Mouse (Mus musculus) bone marrow macrophage, adult 2 months (primary cell): ENCODE measurements at regions not wholly inside any gene's neighbourhood (a gene's known extent, or its start where the extent isn't known, plus 50 kb on each side); places are given as distances from the start of the nearest gene placed in this dataset.

Source experiments
- H3K27ac ChIP-seq: 2 replicates; pipeline ENCODE4 v1.5.1; 2012; ENCODE audit warnings: low read depth, low read length; ENCODE audit not compliant: insufficient read depth
- H3K4me1 ChIP-seq: 2 replicates; pipeline ENCODE4 v1.6.1; 2012; ENCODE audit warnings: low read length; ENCODE audit not compliant: control insufficient read depth, insufficient read depth
- H3K4me3 ChIP-seq: 2 replicates; pipeline ENCODE4 v1.5.1; 2012; ENCODE audit warnings: mild to moderate bottlenecking, low read length, moderate library complexity; ENCODE audit not compliant: insufficient read depth
- CTCF ChIP-seq: IDR thresholded peaks from 2 replicates; pipeline ENCODE4 v1.5.1; 2012; ENCODE audit warnings: low read depth, mild to moderate bottlenecking, low read length, moderate library complexity
- POLR2A ChIP-seq: IDR thresholded peaks from 2 replicates; pipeline ENCODE4 v1.6.1; 2012; ENCODE audit warnings: mild to moderate bottlenecking, low read depth, low read length, borderline replicate concordance

DNA sequence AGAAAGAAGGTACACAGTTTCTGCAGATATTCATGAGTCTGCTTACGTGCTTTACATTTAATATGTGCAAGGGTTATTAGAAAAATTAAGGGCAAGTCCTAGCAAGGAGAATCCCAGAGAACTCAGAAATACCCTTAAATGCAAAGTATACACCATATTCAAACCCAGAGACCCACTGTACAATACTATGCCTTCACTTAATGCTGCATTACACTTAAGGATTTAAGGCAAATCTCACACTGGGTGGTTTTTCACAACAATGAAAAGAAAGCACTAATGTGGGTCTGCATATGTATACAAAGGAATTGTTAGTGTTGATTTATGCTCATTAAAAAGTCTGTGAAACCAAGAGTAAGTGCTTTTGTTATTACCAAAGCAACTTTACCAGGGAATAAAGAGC is 419.4 kb downstream of the Rapgef2 start:
- TF ChIP-seq POLR2A (no peak), CTCF (no peak)
- Histone ChIP-seq H3K4me3 (no peak overlapping the region), H3K4me1 (no peaks in the 10 kb centered on the region), H3K27ac (no peak overlapping the region)

DNA sequence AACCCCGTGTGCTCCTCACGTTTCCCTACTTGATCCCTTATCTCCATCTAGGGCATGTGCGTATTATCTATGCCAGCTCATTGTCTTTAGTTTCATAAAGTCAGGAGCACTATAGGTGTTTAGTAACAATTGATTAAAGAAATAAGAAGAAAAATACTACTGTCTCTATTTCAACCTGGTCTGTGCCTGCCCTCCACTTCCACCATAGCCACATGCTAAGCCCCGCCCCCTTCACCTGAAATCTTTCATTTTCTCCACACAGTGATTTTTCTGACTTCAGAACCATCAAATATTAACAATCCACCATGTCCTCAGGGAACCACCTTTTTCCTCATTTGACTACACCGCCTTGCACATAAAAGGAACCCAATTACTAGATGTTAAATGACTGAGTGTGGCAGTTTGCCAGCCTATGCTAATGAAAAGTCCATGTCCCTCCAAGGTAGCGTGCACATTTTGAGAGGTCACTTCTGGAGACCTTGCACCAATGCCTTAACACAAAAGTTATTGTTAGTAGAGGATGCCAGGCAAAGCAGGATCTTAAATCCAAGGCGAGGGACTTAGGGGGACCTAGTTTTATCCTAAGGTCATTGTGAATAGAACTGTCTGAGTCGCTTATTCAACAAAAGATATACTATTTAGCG is 420.1 kb downstream of the Rapgef2 start:
- no peak overlapping the region for H3K27ac ChIP-seq
- TF ChIP-seq POLR2A (no peak), CTCF (no peak)
- H3K4me1 ChIP-seq, result no peaks in the 10 kb centered on the region
- no peak overlapping the region for H3K4me3 ChIP-seq

DNA sequence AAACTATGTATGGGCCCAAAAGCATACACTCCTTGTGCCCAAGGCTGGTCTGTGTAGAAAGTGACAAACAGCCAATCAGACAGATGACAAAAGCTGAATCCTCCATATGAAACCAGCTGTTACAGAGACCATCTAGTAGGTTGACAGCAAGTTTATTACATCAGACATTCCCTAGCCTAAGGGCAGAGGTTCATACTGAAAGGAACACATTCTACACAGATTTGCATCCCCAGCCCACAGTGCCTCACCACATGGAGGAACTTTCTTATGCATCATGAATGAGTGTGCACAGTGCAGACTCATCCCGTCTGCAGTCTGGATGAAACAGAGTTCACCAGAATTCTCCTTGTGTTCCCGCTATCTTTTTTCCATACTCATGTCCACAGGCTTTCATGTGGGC is 423.3 kb downstream of the Rapgef2 start:
- H3K4me3 ChIP-seq, result no peak overlapping the region
- H3K4me1 ChIP-seq, result no peaks in the 10 kb centered on the region
- TF ChIP-seq POLR2A, result no peak
- no peak for TF ChIP-seq CTCF
- no peak overlapping the region for H3K27ac ChIP-seq

DNA sequence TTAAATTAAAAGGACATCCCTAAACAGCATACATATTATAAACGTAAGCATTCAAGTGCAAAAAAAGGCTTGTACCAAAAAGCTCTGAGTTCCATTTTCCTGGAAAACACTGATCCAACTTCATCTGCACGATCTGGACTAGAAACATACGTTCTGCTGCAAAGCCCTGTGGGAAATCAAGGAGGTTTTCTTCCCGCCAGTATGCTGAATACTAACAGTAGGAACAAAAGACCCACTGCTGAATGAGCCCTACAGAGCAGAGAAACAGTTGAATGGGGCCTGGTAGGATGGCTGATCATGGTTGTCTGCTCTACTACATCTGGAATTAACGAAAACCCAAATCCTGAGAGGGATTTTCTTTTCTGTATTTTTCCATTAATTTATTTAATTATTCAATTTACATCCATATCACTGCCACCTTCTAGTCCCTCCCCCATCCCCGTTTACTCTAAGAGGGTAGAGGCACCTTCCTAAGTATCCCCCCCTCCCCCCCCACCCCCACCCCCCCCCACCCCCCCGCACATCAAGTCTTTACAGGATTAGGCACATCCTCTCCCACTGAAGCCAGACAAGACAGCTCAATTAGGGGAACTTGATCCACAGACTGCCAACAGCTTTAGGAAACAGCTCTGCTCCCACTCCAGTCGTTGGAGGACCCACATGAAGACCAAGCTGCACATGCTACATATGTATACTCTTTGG is 439.5 kb downstream of the Rapgef2 start:
- Histone ChIP-seq H3K27ac (no peak overlapping the region), H3K4me3 (no peak overlapping the region), H3K4me1 (no peaks in the 10 kb centered on the region)
- TF ChIP-seq CTCF (no peak), POLR2A (no peak)

DNA sequence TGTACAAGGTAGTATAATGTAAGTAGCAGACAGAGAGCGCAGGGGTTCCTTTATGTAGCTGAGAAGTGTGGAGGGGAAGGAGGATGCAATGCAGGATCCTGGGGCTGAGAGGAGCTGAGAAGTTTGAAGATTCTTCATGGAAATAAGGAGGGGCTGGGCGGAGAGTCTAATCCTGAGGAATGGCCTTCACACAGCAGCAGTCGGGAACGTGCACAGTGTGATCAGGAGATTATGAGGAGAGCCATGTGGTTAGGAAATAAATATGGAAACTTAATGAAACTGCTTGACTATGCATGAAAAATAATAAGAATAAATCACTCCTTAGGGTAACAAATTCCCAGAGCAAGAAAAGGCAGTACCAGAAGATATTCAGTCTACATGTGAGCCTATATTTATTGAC is 445.1 kb downstream of the Rapgef2 start:
- H3K4me1 ChIP-seq, result no peaks in the 10 kb centered on the region
- H3K27ac ChIP-seq, result no peak overlapping the region
- TF ChIP-seq POLR2A (no peak), CTCF (no peak)
- no peak overlapping the region for H3K4me3 ChIP-seq

DNA sequence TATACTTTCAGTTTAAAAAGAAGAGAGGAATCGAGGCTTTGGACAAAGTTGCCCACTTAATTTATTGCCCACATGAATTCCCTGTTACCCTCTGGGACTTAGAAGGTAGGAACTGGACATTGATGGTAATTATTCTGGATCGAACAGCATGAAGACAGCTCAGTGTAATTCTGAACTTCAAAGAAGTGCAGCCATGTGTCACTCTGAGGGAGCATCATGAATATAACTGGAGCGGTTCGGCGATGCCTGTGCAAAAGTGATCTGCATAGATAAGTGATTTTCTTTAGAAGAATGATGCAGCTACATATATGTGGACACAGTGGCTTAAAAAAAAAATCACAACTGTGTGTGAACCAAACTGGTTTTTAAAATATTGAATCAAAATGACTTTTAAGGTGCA is 449.5 kb downstream of the Rapgef2 start:
- no peak for TF ChIP-seq POLR2A
- no peak for TF ChIP-seq CTCF
- no peaks in the 10 kb centered on the region for H3K4me1 ChIP-seq
- no peak overlapping the region for H3K4me3 ChIP-seq
- H3K27ac ChIP-seq, result no peak overlapping the region

DNA sequence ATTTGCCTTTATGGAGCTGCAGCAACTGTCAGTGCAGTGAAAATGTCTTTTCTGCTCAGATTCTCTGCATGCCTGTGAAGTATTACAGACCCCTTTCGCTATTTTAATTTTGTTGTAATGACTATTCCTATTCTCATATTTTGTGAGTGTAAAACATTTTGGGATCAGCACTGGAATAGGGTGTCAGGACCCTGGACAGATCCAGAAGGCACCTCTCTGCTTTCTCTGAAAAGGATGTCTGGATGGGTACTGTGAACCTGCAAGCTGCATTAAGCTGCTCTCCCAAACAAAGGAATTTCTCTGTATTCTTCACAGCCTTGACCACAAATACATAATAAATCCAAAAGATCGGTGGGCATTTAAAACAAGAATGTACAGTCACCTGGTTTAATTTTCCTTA is 460.8 kb downstream of the Rapgef2 start:
- Histone ChIP-seq H3K4me3 (no peak overlapping the region), H3K4me1 (no peaks in the 10 kb centered on the region), H3K27ac (no peak overlapping the region)
- no peak for TF ChIP-seq POLR2A

DNA sequence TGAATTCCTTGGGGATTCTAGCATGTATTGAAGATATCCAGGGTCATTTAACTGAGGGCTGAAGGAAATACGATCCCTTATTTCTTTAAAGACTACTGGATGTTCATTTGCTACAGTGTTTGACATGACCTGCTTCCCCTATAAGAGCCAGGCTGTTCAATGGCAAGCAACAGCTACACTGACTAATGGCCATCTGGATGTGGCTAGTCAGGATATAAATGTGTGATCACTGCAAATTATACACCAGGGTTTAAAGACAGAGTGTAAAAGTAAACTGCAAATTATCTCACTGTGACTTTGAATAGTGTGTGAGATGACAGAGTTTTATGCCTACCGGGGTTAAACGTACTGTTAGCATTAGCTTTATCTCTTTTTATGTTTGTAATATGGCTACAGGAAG is 473.9 kb downstream of the Rapgef2 start:
- Histone ChIP-seq H3K4me3 (no peak overlapping the region), H3K27ac (no peak overlapping the region), H3K4me1 (no peaks in the 10 kb centered on the region)
- TF ChIP-seq POLR2A (no peak), CTCF (no peak)

DNA sequence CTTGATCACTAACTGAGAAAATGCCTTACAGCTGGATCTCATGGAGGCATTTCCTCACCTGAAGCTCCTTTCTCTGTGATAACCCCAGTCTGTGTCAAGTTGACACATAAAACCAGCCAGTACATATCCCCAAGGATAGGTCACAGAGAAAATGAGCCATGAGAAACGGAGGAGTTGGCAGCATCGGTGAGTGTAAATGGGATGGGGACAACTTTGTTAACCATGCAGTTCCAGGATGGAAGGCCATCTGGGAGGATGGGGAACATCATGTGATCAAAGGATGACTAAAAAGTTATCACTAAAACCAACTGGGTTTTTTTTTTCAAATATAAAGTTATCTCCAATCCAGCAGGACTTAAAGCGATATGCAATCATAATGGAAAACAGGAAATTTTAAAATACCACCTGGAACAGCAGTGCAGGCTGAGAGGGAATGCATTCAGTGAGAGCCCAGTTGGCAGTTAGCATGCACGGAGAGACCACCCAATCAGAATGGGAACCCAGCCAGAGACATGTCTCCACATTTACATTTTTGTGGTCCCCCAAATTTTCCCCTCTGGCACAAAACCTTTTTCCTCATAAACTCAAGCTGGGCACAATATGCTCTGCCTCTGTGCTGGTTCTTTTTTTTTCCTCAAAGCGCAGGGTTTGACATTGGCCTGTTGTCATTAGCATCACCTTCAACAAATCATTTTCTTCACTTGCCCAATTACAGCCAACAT is 475.7 kb downstream of the Rapgef2 start:
- H3K27ac ChIP-seq, result no peak overlapping the region
- TF ChIP-seq POLR2A, result no peak
- no peaks in the 10 kb centered on the region for H3K4me1 ChIP-seq
- H3K4me3 ChIP-seq, result no peak overlapping the region

DNA sequence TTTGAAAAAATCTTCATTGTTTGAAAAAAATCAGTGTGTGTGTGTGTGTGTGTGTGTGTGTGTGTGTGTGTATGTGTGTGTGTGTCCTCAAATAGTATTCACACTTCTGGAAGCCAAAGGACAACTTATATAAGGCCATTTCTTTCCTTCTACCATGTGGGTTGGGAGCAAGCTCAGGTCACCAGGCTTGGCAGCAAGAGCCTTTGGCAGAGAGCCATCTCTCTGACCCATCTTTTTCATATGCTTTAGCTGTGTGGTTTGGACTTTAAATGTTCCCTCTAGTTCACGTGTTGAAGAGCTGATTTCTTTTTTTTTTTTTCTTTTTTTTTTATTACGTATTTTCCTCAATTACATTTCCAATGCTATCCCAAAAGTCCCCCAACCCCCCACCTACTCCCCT is 483.1 kb downstream of the Rapgef2 start:
- TF ChIP-seq POLR2A (no peak), CTCF (no peak)
- H3K4me3 ChIP-seq, result no peak overlapping the region
- no peak overlapping the region for H3K27ac ChIP-seq
- no peaks in the 10 kb centered on the region for H3K4me1 ChIP-seq
